Mouse (Mus musculus) CH12.LX (cell line): ENCODE measurements around the gene Zc3h4. TPM values are rescaled to one million over a fixed set of nuclear protein-coding genes. Genes with fewer than 3 reads are reported as not detected.

Experiments used
- DNase-seq: peaks from one replicate; pipeline ENCODE4 v3.0.0-alpha.2; 2013; ENCODE audit errors: extremely low read depth
- H3K27ac ChIP-seq: 2 replicates; pipeline ENCODE4 v1.5.1; 2012; ENCODE audit warnings: low read depth, mild to moderate bottlenecking, control low read depth, moderate library complexity; ENCODE audit not compliant: insufficient read depth
- H3K27me3 ChIP-seq: replicated peaks from 2 replicates; pipeline ENCODE3; 2012; ENCODE audit warnings: inconsistent platforms
- H3K36me3 ChIP-seq, 2 experiments: replicated peaks in 1 of 2; 2 replicates each; pipeline versions ENCODE3 to v1.6.1; 2012; ENCODE audit warnings: inconsistent platforms in 1 of 2, low read length in 1 of 2, mild to moderate bottlenecking in 1 of 2, mixed read lengths in 1 of 2, moderate library complexity in 1 of 2; ENCODE audit not compliant: control insufficient read depth in 1 of 2, insufficient read depth in 1 of 2
- H3K4me1 ChIP-seq, 2 experiments: 2 replicates each; pipeline ENCODE4 v1.6.1; 2012; ENCODE audit warnings: inconsistent platforms in 1 of 2, moderate library complexity in 1 of 2; ENCODE audit not compliant: insufficient read depth in 2 of 2, control insufficient read depth in 1 of 2
- H3K4me2 ChIP-seq: 2 replicates; pipeline ENCODE4 v1.6.1; 2012; ENCODE audit warnings: low read depth, mild to moderate bottlenecking, control low read depth; ENCODE audit not compliant: poor library complexity, insufficient read depth, severe bottlenecking
- H3K4me3 ChIP-seq, 3 experiments: fragments of 150-350 bp in 1 of 3; sonication (generic) in 1 of 3; replicated peaks in 1 of 3; 2 replicates each; pipeline versions ENCODE3 to v1.5.1; 2011 to 2012; ENCODE audit warnings: low read depth in 2 of 3, low read length in 2 of 3, mild to moderate bottlenecking in 2 of 3, moderate library complexity in 2 of 3, control low read depth in 1 of 3, improper control_type of control experiment in 1 of 3, inconsistent platforms in 1 of 3, mixed read lengths in 1 of 3; ENCODE audit not compliant: poor library complexity in 1 of 3
- H3K79me2 ChIP-seq: replicated peaks from 2 replicates; pipeline ENCODE4 v1.6.1; 2012; ENCODE audit warnings: mild to moderate bottlenecking, moderate library complexity; ENCODE audit not compliant: control insufficient read depth, poor library complexity, insufficient read depth, severe bottlenecking; ENCODE audit errors: extremely low read depth
- H3K9ac ChIP-seq: 2 replicates; pipeline ENCODE4 v1.6.1; 2012; ENCODE audit warnings: low read depth, mild to moderate bottlenecking, control low read depth, moderate library complexity; ENCODE audit not compliant: insufficient read depth
- H3K9me3 ChIP-seq: replicated peaks from 2 replicates; pipeline ENCODE3; 2012; ENCODE audit warnings: low read length, inconsistent platforms, mixed read lengths
- BHLHE40 ChIP-seq: IDR thresholded peaks from 2 replicates; pipeline ENCODE4 v1.6.1; 2011; ENCODE audit warnings: mild to moderate bottlenecking, low read depth, low read length, improper control_type of control experiment
- CHD2 ChIP-seq: IDR thresholded peaks from 2 replicates; pipeline ENCODE4 v1.6.1; 2011; ENCODE audit warnings: low read length, improper control_type of control experiment
- E2F4 ChIP-seq: IDR thresholded peaks from 2 replicates; pipeline ENCODE4 v1.6.1; 2011; ENCODE audit warnings: low read depth, low read length, improper control_type of control experiment; ENCODE audit not compliant: insufficient replicate concordance
- ELF1 ChIP-seq: IDR thresholded peaks from 2 replicates; pipeline ENCODE4 v1.6.1; 2014; ENCODE audit warnings: low read depth, mild to moderate bottlenecking, inconsistent platforms, low read length, improper control_type of control experiment
- EP300 ChIP-seq: IDR thresholded peaks from 2 replicates; pipeline ENCODE4 v1.6.1; 2011; ENCODE audit warnings: low read length, improper control_type of control experiment
- ETS1 ChIP-seq: conservative IDR thresholded peaks from 2 replicates; pipeline ENCODE4 v1.6.1; 2012; ENCODE audit warnings: low read depth, mild to moderate bottlenecking, inconsistent platforms, low read length, improper control_type of control experiment, moderate library complexity
- GABPA ChIP-seq: IDR thresholded peaks from 2 replicates; pipeline ENCODE4 v1.6.1; 2012; ENCODE audit warnings: low read depth, low read length, improper control_type of control experiment, inconsistent platforms; ENCODE audit not compliant: insufficient replicate concordance
- HCFC1 ChIP-seq: IDR thresholded peaks from 2 replicates; pipeline ENCODE4 v1.6.1; 2012; ENCODE audit warnings: low read depth, mild to moderate bottlenecking, inconsistent platforms, low read length, improper control_type of control experiment
- JUN ChIP-seq: IDR thresholded peaks from 2 replicates; pipeline ENCODE4 v1.6.1; 2011; ENCODE audit warnings: low read depth, mild to moderate bottlenecking, low read length, improper control_type of control experiment, moderate library complexity; ENCODE audit not compliant: insufficient read depth
- KAT2A ChIP-seq: IDR thresholded peaks from 2 replicates; pipeline ENCODE4 v1.6.1; 2012; ENCODE audit warnings: low read length, improper control_type of control experiment, inconsistent platforms; ENCODE audit not compliant: insufficient replicate concordance
- MAX ChIP-seq: IDR thresholded peaks from 2 replicates; pipeline ENCODE4 v1.6.1; 2011; ENCODE audit warnings: low read length, improper control_type of control experiment
- MYC ChIP-seq: IDR thresholded peaks from 2 replicates; pipeline ENCODE4 v1.6.1; 2011; ENCODE audit warnings: low read depth, mild to moderate bottlenecking, improper control_type of control experiment, low read length
- NRF1 ChIP-seq: IDR thresholded peaks from 2 replicates; pipeline ENCODE4 v1.6.1; 2014; ENCODE audit warnings: low read depth, mild to moderate bottlenecking, inconsistent platforms, low read length, improper control_type of control experiment, moderate library complexity
- POLR2AphosphoS2 ChIP-seq: IDR thresholded peaks from 2 replicates; pipeline ENCODE4 v1.6.1; 2011; ENCODE audit warnings: low read depth, low read length, improper control_type of control experiment
- RAD21 ChIP-seq: IDR thresholded peaks from 2 replicates; pipeline ENCODE4 v1.6.1; 2011; ENCODE audit warnings: low read depth, mild to moderate bottlenecking, low read length, improper control_type of control experiment, moderate library complexity
- RCOR1 ChIP-seq: conservative IDR thresholded peaks from 2 replicates; pipeline ENCODE4 v1.6.1; 2012; ENCODE audit warnings: low read depth, mild to moderate bottlenecking, inconsistent platforms, low read length, improper control_type of control experiment
- UBTF ChIP-seq: IDR thresholded peaks from 2 replicates; pipeline ENCODE4 v1.6.1; 2012; ENCODE audit warnings: low read depth, mild to moderate bottlenecking, inconsistent platforms, low read length, improper control_type of control experiment, moderate library complexity
- ZC3H11A ChIP-seq: IDR thresholded peaks from 2 replicates; pipeline ENCODE4 v1.6.1; 2012; ENCODE audit warnings: low read depth, mild to moderate bottlenecking, inconsistent platforms, low read length, improper control_type of control experiment
- dilution Hi-C: fragments of 300-500 bp; cut with MboI; formaldehyde crosslinking; loops from 2 replicates; pipeline ENCODE4 v1.14.3; 2020; ENCODE audit warnings: low sequenced_read_pairs; ENCODE audit not compliant: extremely low pct_unique_long_range_greater_than_20kb, extremely low pct_ligation_motif_present
- in situ Hi-C: fragments of 300-500 bp; cut with MboI; formaldehyde crosslinking; loops from 3 replicates; pipeline ENCODE4 v1.14.3; 2019; ENCODE audit warnings: low sequenced_read_pairs, low pct_ligation_motif_present, low pct_unique_long_range_greater_than_20kb, mixed read lengths
- polyA plus RNA-seq: library from polyadenylated mRNA; unstranded; fragments of >175 nt; gene quantifications from 2 replicates; pipeline ENCODE4 v1.2.1, GENCODE M21; 2012; ENCODE audit warnings: low read depth; ENCODE audit not compliant: insufficient read length
- total RNA-seq, 2 experiments: library from RNA; depleted of rRNA; stranded (reverse); fragments of 300-350 nt in 1 of 2; fragments of >200 nt in 1 of 2; gene quantifications; 2 replicates each; pipeline ENCODE4 v1.2.3; 2012 to 2014

Gene Zc3h4
- total and polyA plus RNA-seq, 3 experiments = 10.0 to 34.0 (median 30.4) TPM

DNA sequence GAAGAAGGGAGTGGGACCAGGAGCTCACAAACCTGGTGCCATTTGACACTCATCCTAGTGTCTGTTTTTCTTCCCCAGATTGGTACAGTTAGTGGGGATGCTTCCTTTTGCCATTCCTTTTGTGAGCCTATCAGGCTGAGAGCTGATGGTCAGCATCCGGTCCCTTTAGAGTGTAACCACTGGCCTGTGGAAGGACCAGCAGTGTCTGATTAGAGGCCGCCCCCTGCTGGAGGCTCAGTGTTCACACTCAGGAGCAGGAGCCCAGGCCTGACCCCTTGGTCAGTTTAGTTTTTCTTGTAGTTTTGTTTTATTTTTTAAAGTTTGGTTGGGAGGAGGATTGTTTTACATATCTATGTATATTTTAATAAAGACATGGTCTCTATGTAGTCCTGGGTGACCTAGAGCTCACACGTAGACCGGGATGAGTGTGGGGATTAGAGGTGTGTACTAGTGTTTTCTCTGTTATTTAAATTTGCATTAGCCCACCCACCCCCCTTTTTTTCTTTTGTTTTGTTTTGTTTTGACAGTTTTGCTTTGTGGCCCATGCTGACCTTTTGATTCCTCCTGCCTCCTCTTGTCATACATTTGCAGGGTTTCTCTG is 25.5 kb downstream of the Zc3h4 start (continued):
- no peak for TF ChIP-seq ETS1
- no peak for TF ChIP-seq GABPA
- no peak for TF ChIP-seq E2F4
- TF ChIP-seq HCFC1 = no peak
- TF ChIP-seq CHD2 = no peak
- no peak for TF ChIP-seq JUN
- no peak for TF ChIP-seq ELF1
- TF ChIP-seq, all 38 proteins: peak for 5

DNA sequence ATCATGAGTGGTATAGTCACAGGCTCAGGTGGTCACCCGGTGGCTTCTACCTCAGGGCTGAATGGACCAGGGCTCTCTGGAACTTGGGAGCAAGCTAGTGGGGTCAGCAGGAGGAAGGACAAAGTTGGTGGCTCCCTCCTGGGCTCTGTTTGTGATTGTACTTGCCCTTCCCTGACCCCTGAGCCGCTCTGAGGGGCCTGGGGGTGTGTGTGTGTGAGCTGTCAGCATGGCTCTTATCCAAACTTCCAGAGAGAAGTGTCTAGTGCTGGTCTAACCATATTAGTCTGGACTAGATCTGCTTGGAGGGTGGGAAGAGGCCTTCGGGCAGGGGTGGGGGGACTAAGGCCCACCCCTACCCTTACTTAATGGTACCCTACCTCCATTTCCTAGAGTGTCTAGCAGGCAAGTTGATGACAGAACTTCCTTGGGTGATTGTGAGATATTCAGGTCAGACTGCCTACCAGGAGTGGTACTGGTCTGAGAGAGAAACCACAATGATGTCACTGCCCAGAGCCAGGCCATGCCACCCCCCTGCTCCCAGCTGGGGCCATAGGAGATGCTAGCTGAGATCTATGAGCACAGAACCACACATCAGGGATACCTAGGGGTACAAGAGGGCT is 32.8 kb downstream of the Zc3h4 start:
- H3K27me3 ChIP-seq = no peaks in the 10 kb centered on the region
- in situ Hi-C loops = loop anchor here (5.0 kb wide), 1 partner anchor 36 kb away; no protein-coding TSS in a partner anchor
- no peak overlapping the region for H3K4me3 ChIP-seq
- no peak overlapping the region for H3K4me2 ChIP-seq
- H3K27ac ChIP-seq = no peak overlapping the region
- H3K36me3 ChIP-seq = peaks cover 80 to 84% of the 10 kb centered on the region in 2 experiments
- TF ChIP-seq ZC3H11A (no peak), UBTF (no peak), NRF1 (no peak), CHD2 (no peak), MYC (no peak), POLR2AphosphoS2 (no peak), MAX (no peak), BHLHE40 (no peak)
- TF ChIP-seq, all 38 proteins: peak for 0
- no peak for DNase-seq
- Histone ChIP-seq H3K9ac (no peak overlapping the region), H3K9me3 (no peaks in the 10 kb centered on the region), H3K4me1 (no peaks in the 10 kb centered on the region), H3K79me2 (no peaks in the 10 kb centered on the region)
- dilution Hi-C loops = no loop called here

DNA sequence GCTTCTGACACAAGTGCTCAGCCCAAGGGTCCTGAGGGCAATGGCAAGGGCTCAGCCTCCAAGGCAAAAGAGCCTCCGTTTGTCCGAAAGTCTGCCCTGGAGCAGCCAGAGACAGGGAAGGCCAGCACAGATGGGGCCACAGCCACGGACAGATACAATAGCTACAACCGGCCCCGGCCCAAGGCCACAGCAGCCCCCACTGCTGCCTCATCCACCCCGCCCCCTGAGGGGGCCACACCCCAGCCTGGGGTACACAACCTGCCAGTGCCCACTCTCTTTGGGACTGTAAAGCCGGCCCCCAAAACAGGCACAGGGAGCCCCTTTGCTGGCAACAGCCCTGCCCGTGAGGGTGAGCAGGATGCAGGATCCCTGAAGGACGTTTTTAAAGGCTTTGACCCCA is 34.4 kb downstream of the Zc3h4 start:
- DNase-seq = no peak
- Histone ChIP-seq H3K27me3 (no peaks in the 10 kb centered on the region), H3K36me3 (peaks cover 63 to 68% of the 10 kb centered on the region in 2 experiments), H3K9ac (no peak overlapping the region), H3K4me1 (no peaks in the 10 kb centered on the region), H3K79me2 (no peaks in the 10 kb centered on the region), H3K4me2 (no peak overlapping the region), H3K27ac (no peak overlapping the region), H3K4me3 (no peak overlapping the region), H3K9me3 (no peaks in the 10 kb centered on the region)
- in situ Hi-C loops = no loop called here
- dilution Hi-C loops = no loop called here
- TF ChIP-seq GABPA = no peak
- TF ChIP-seq POLR2AphosphoS2 = no peak
- no peak for TF ChIP-seq ETS1
- TF ChIP-seq KAT2A = no peak
- TF ChIP-seq RCOR1 = no peak
- no peak for TF ChIP-seq EP300
- TF ChIP-seq HCFC1 = no peak
- TF ChIP-seq UBTF = no peak
- TF ChIP-seq NRF1 = no peak
- no peak for TF ChIP-seq RAD21
- no peak for TF ChIP-seq E2F4
